In genomic region chr16:8831241-8831640, GRCm38 (mm10) we compare ENCODE assay signal across 7 mouse cellular contexts. TPM values are rescaled to one million over a fixed set of nuclear protein-coding genes. Genes with fewer than 3 reads are reported as not detected.
DNase-seq lines count a peak whose midpoint lies in the region; ATAC-seq and TF ChIP-seq lines count a peak whose summit lies in the region.

No protein-coding gene starts in this region.

- no peaks in the 10 kb centered on the region for H3K27me3 ChIP-seq in ES-Bruce4 (ENCODE audit: control insufficient read depth, insufficient read depth, low read length, poor library complexity, severe bottlenecking)
- no peaks in the 10 kb centered on the region for H3K27me3 ChIP-seq in forebrain, embryonic 10.5 days (ENCODE audit: poor library complexity, severe bottlenecking)
- H3K27me3 ChIP-seq in hindbrain, embryonic 15.5 days = no peaks in the 10 kb centered on the region
- no peaks in the 10 kb centered on the region for H3K27me3 ChIP-seq in liver, embryonic 12.5 days (replicated peaks)
- no peaks in the 10 kb centered on the region for H3K27me3 ChIP-seq in small intestine, adult 2 months (ENCODE audit: control insufficient read depth, insufficient read depth, low read length)

- no peaks in the 10 kb centered on the region for H3K9me3 ChIP-seq in ES-Bruce4 (replicated peaks; ENCODE audit: control insufficient read depth, insufficient read depth, low read length, poor library complexity, severe bottlenecking)
- no peaks in the 10 kb centered on the region for H3K9me3 ChIP-seq in forebrain, embryonic 10.5 days
- no peaks in the 10 kb centered on the region for H3K9me3 ChIP-seq in hindbrain, embryonic 15.5 days
- H3K9me3 ChIP-seq in liver, embryonic 12.5 days (replicated peaks) = no peaks in the 10 kb centered on the region

- H3K27ac ChIP-seq in ES-Bruce4 (ENCODE audit: insufficient read depth, low read length) = no peak overlapping the region
- H3K27ac ChIP-seq in bone marrow, adult 2 months (ENCODE audit: control insufficient read depth, insufficient read depth, low read depth, low read length, poor library complexity) = peak overlapping the region; percentile 99; the same call in 1 of the 2 replicates
- peak overlapping the region; percentile 99 for H3K27ac ChIP-seq in forebrain, embryonic 10.5 days
- H3K27ac ChIP-seq in hindbrain, embryonic 15.5 days (replicated peaks) = peak overlapping the region; percentile 96
- peak overlapping the region; percentile 100 for H3K27ac ChIP-seq in liver, embryonic 12.5 days
- H3K27ac ChIP-seq in small intestine, adult 2 months (ENCODE audit: insufficient read depth, low read depth, low read length) = peak overlapping the region; percentile 98

- no peak for DNase-seq in forebrain, embryonic 10.5 days (ENCODE audit: extremely low spot score, low spot score)

- TF ChIP-seq CTCF in ES-Bruce4 (IDR thresholded peaks at IDR 0.05; ENCODE audit: low read depth, low read length) = no peak
- no peak for TF ChIP-seq CTCF in bone marrow, adult 2 months (IDR thresholded peaks at IDR 0.05; ENCODE audit: control insufficient read depth, insufficient read depth, low read length)
- TF ChIP-seq CTCF in small intestine, adult 2 months (IDR thresholded peaks at IDR 0.05; ENCODE audit: extremely low read depth, insufficient read length, insufficient replicate concordance, low read depth, low read length) = no peak

- H3K4me1 ChIP-seq in ES-Bruce4 (ENCODE audit: control insufficient read depth, insufficient read depth, low read length) = no peaks in the 10 kb centered on the region
- H3K4me1 ChIP-seq in bone marrow, adult 2 months (ENCODE audit: control insufficient read depth, insufficient read depth, low read length) = no peaks in the 10 kb centered on the region; the same call in none of the 2 replicates
- peaks cover 32% of the 10 kb centered on the region for H3K4me1 ChIP-seq in forebrain, embryonic 10.5 days
- H3K4me1 ChIP-seq in hindbrain, embryonic 15.5 days (replicated peaks) = peaks cover 37% of the 10 kb centered on the region
- H3K4me1 ChIP-seq in liver, embryonic 12.5 days = peaks cover 47% of the 10 kb centered on the region
- H3K4me1 ChIP-seq in small intestine, adult 2 months (ENCODE audit: control insufficient read depth, insufficient read depth, insufficient read length, low read length) = no peaks in the 10 kb centered on the region; the same call in 1 of the 2 replicates

- peak overlapping the region; percentile 98 for H3K9ac ChIP-seq in ES-Bruce4 (ENCODE audit: low read depth, poor library complexity, severe bottlenecking)
- H3K9ac ChIP-seq in hindbrain, embryonic 15.5 days = peak overlapping the region; percentile 98
- H3K9ac ChIP-seq in liver, embryonic 12.5 days = peak overlapping the region; percentile 100

- peak overlapping the region; percentile 90 for H3K4me2 ChIP-seq in hindbrain, embryonic 15.5 days
- peak overlapping the region; percentile 81 for H3K4me2 ChIP-seq in liver, embryonic 12.5 days

- no peak for TF ChIP-seq EP300 in ES-Bruce4 (IDR thresholded peaks at IDR 0.05; ENCODE audit: insufficient read depth, low read depth, low read length)

- H3K36me3 ChIP-seq in ES-Bruce4 (ENCODE audit: control insufficient read depth, insufficient read depth, low read length, poor library complexity, severe bottlenecking) = peaks cover 30% of the 10 kb centered on the region
- peaks cover 50% of the 10 kb centered on the region for H3K36me3 ChIP-seq in forebrain, embryonic 10.5 days (replicated peaks)
- peaks cover 10% of the 10 kb centered on the region; the same call in 1 of the 2 replicates for H3K36me3 ChIP-seq in hindbrain, embryonic 15.5 days
- H3K36me3 ChIP-seq in liver, embryonic 12.5 days = peaks cover 49% of the 10 kb centered on the region
- H3K36me3 ChIP-seq in small intestine, adult 2 months (ENCODE audit: control insufficient read depth, insufficient read depth, low read length) = peaks cover 20% of the 10 kb centered on the region

- no peak for TF ChIP-seq POLR2A in ES-Bruce4 (IDR thresholded peaks at IDR 0.05; ENCODE audit: insufficient read depth, low read length)
- no peak for TF ChIP-seq POLR2A in bone marrow, adult 2 months (IDR thresholded peaks at IDR 0.05; ENCODE audit: borderline replicate concordance, control insufficient read depth, low read depth, low read length)
- TF ChIP-seq POLR2A in small intestine, adult 2 months (IDR thresholded peaks at IDR 0.05; ENCODE audit: low read depth, low read length) = no peak

- H3K4me3 ChIP-seq in ES-Bruce4 (ENCODE audit: low read depth, low read length) = peak overlapping the region; percentile 97
- peak overlapping the region; percentile 67 for H3K4me3 ChIP-seq in bone marrow, adult 2 months (replicated peaks; ENCODE audit: control insufficient read depth, low read depth, low read length)
- H3K4me3 ChIP-seq in forebrain, embryonic 10.5 days = peak overlapping the region; percentile 90
- peak overlapping the region; percentile 88 for H3K4me3 ChIP-seq in hindbrain, embryonic 15.5 days
- peak overlapping the region; percentile 100 for H3K4me3 ChIP-seq in liver, embryonic 12.5 days
- H3K4me3 ChIP-seq in small intestine, adult 2 months (ENCODE audit: low read depth, low read length) = peak overlapping the region; percentile 97

- WGBS in bone marrow, adult 2 months = 10% methylated on average over 12 of the region's 12 CpGs
- 13% methylated on average over 12 of the region's 12 CpGs for WGBS in forebrain, embryonic 10.5 days
- WGBS in hindbrain, embryonic 15.5 days = 2% methylated on average over 12 of the region's 12 CpGs
- 3% methylated on average over 12 of the region's 12 CpGs for WGBS in liver, embryonic 12.5 days (ENCODE audit: insufficient replicate concordance)
- WGBS in small intestine, adult 2 months = 2% methylated on average over 12 of the region's 12 CpGs

- no peak for ATAC-seq in hindbrain, embryonic 15.5 days (ENCODE audit: low FRiP score, low read depth)
- ATAC-seq in liver, embryonic 12.5 days = no peak
- ATAC-seq in megakaryocyte progenitor cell, adult 5-6 weeks (replicated peaks; ENCODE audit: poor library complexity) = no peak

RNA-seq across cellular contexts. Expression of gene 1810013L24Rik, which starts 1.3 kb away (rescaled TPM):
- 63.8 and 65.8 TPM in 2 replicates for polyA plus RNA-seq in ES-Bruce4 (2011; ENCODE audit: insufficient read depth, insufficient read length, low read depth, missing spikeins)
- polyA plus RNA-seq in bone marrow, adult 2 months (2011; ENCODE audit: insufficient read depth, insufficient read length, low replicate concordance, missing spikeins) = 21.3 and 38.6 TPM in 2 replicates
- polyA plus RNA-seq in forebrain, embryonic 10.5 days (2016; fragmentation: Nextera tagmentation; extraction: Ambion mirVana) = 17.9 and 18.4 TPM in 2 replicates
- polyA plus RNA-seq in hindbrain, embryonic 15.5 days (2015; fragmentation: Nextera tagmentation; extraction: Ambion mirVana) = 28.6 and 29.2 TPM in 2 replicates
- 23.2 and 23.9 TPM in 2 replicates for polyA plus RNA-seq in liver, embryonic 12.5 days (2016; fragmentation: Nextera tagmentation; extraction: Ambion mirVana)
- 5.7 and 12.7 TPM in 2 replicates for polyA plus RNA-seq in small intestine, adult 2 months (2012; rRNA removed)
- 38.9 and 42.4 TPM in 2 replicates for total RNA-seq in megakaryocyte progenitor cell, adult 5-6 weeks (2015)
- 34.7 and 43.7 TPM in 2 replicates for total RNA-seq in megakaryocyte progenitor cell, adult 5-6 weeks (2017)

RNA-seq across cellular contexts. Expression of gene Usp7, which starts 39.1 kb away (rescaled TPM):
- 339 and 341 TPM in 2 replicates for polyA plus RNA-seq in ES-Bruce4 (2011; ENCODE audit: insufficient read depth, insufficient read length, low read depth, missing spikeins)
- polyA plus RNA-seq in bone marrow, adult 2 months (2011; ENCODE audit: insufficient read depth, insufficient read length, low replicate concordance, missing spikeins) = 136 TPM in 2 replicates
- 32.7 and 33.4 TPM in 2 replicates for polyA plus RNA-seq in forebrain, embryonic 10.5 days (2016; fragmentation: Nextera tagmentation; extraction: Ambion mirVana)
- polyA plus RNA-seq in hindbrain, embryonic 15.5 days (2015; fragmentation: Nextera tagmentation; extraction: Ambion mirVana) = 29.2 TPM in 2 replicates
- 32.9 and 33.5 TPM in 2 replicates for polyA plus RNA-seq in liver, embryonic 12.5 days (2016; fragmentation: Nextera tagmentation; extraction: Ambion mirVana)
- 5.5 and 11.1 TPM in 2 replicates for polyA plus RNA-seq in small intestine, adult 2 months (2012; rRNA removed)
- 153 and 167 TPM in 2 replicates for total RNA-seq in megakaryocyte progenitor cell, adult 5-6 weeks (2015)
- total RNA-seq in megakaryocyte progenitor cell, adult 5-6 weeks (2017) = 135 and 168 TPM in 2 replicates
